Mouse (Mus musculus) kidney, adult 2 months (tissue): ENCODE data around the gene Prkrip1. TPM values are rescaled to one million over a fixed set of nuclear protein-coding genes. Genes with fewer than 3 reads are reported as not detected.
"Not testable (repeated sequence)": the region's sequence is repeated elsewhere in the genome, so short reads cannot be mapped to it uniquely, and the experiment has no call there.

Source experiments
- DNase-seq: peaks from one replicate; pipeline ENCODE4 v3.0.0; 2021
- H3K27ac ChIP-seq: fragments of 200-500 bp; 2 replicates; pipeline ENCODE4 v1.5.1; 2012; ENCODE audit warnings: low read depth, low read length, control low read depth, inconsistent platforms; ENCODE audit not compliant: insufficient read depth
- H3K27me3 ChIP-seq: fragments of 200-500 bp; replicated peaks from 2 replicates; pipeline ENCODE4 v1.6.1; 2012; ENCODE audit warnings: mild to moderate bottlenecking, moderate library complexity, low read length, inconsistent platforms; ENCODE audit not compliant: control insufficient read depth, insufficient read depth
- H3K36me3 ChIP-seq: fragments of 200-500 bp; 2 replicates; pipeline ENCODE4 v1.6.1; 2012; ENCODE audit warnings: mild to moderate bottlenecking, moderate library complexity, low read length, inconsistent platforms; ENCODE audit not compliant: control insufficient read depth, insufficient read depth
- H3K4me1 ChIP-seq: fragments of 200-500 bp; 2 replicates; pipeline ENCODE4 v1.6.1; 2011; ENCODE audit warnings: low read length; ENCODE audit not compliant: control insufficient read depth, insufficient read depth
- H3K4me3 ChIP-seq: fragments of 200-500 bp; 2 replicates; pipeline ENCODE4 v1.5.1; 2011; ENCODE audit warnings: mild to moderate bottlenecking, low read depth, low read length, control low read depth; ENCODE audit not compliant: insufficient read depth
- CTCF ChIP-seq: fragments of 200-500 bp; conservative IDR thresholded peaks from 2 replicates; pipeline ENCODE4 v1.5.1; 2011; ENCODE audit warnings: low read depth, mild to moderate bottlenecking, control low read depth, low read length, moderate library complexity, mixed read lengths; ENCODE audit not compliant: insufficient read depth, insufficient read length
- POLR2A ChIP-seq: fragments of 200-500 bp; IDR thresholded peaks from one replicate; pipeline ENCODE4 v1.6.1; 2011; ENCODE audit warnings: low read depth, low read length, control low read depth
- WGBS: fragments of 180-500 bp; shearing (Covaris S2); methylation state at CpG from one replicate; pipeline ENCODE4 v1.1.7; 2018; 5-methylcytosine and 5-hydroxymethylcytosine counted together
- polyA plus RNA-seq: library from polyadenylated mRNA; depleted of rRNA; stranded (reverse); fragments of >200 nt; gene quantifications from 2 replicates; pipeline ENCODE4 v1.2.3, GENCODE M21; 2012

The Prkrip1 gene
- polyA plus RNA-seq, 1 experiment: 14.1 TPM

- H3K4me3 ChIP-seq: peak within 1 kb of the TSS; percentile 54
- no peak for TF ChIP-seq POLR2A
- TF ChIP-seq CTCF: no peak
- WGBS: 2% methylated on average over 49 of the region's 49 CpGs
- no peaks in the 10 kb centered on the region for H3K36me3 ChIP-seq
- peak within 1 kb of the TSS; percentile 64; the same call in 1 of the 2 replicates for H3K27ac ChIP-seq
- no peaks in the 10 kb centered on the region for H3K27me3 ChIP-seq
- DNase-seq: peak; percentile 80
- H3K4me1 ChIP-seq: peaks cover 10% of the 10 kb centered on the region
Observed at GRCm38 (mm10) chr5:136170512-136171362, 28.0 kb downstream of the Prkrip1 start, which contains the start of gene Orai2. Orai2 (minus strand) TSS chr5:136170713.

GRCm38 (mm10) chr5:136169626-136170511 lies 28.9 kb downstream of the Prkrip1 start:
- peak; percentile 30 for DNase-seq

GRCm38 (mm10) chr5:136168071-136168470 lies 30.7 kb downstream of the Prkrip1 start:
- TF ChIP-seq POLR2A (no peak), CTCF (peak; percentile 30; the same call in 1 of the 2 replicates)
- Histone ChIP-seq H3K27ac (no peak overlapping the region), H3K4me3 (no peak overlapping the region), H3K36me3 (no peaks in the 10 kb centered on the region), H3K4me1 (peaks cover 7% of the 10 kb centered on the region), H3K27me3 (no peaks in the 10 kb centered on the region)
- DNase-seq: no peak
- over 99% methylated on average over 3 of the region's 3 CpGs for WGBS

More at GRCm38 (mm10) chr5:136169626-136170511, 28.9 kb downstream of the Prkrip1 start:
- Histone ChIP-seq H3K27me3 (no peaks in the 10 kb centered on the region), H3K4me3 (peak overlapping the region; percentile 54), H3K36me3 (no peaks in the 10 kb centered on the region), H3K4me1 (peaks cover 10% of the 10 kb centered on the region), H3K27ac (no peak overlapping the region; the same call in 1 of the 2 replicates)
- WGBS: 16% methylated on average over 15 of the region's 15 CpGs
- no peak for TF ChIP-seq POLR2A
- no peak for TF ChIP-seq CTCF

DNA sequence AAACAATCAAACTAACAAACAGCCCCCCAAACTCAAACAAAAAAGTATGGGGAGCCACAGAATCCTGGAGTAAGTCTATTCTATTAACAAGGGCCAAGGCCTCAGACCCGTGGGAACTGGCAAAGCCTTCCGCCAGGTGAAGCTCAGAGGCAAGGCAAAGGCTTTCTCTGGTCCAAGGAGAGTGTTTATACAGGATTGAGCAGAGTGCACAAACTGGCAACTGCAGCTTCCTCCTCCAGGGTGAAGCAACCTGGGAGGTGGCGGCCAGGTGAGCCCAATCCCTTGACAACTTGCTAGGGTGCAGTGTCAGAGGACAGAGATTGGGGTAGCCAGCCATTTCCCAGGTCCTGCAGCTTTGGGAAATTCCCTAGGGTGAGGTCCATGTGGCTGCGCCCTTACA lies 31.5 kb downstream of the Prkrip1 start:
- no peaks in the 10 kb centered on the region for H3K36me3 ChIP-seq
- H3K4me1 ChIP-seq: peaks cover 7% of the 10 kb centered on the region
- H3K4me3 ChIP-seq: no peak overlapping the region
- 96% methylated on average over 4 of the region's 4 CpGs for WGBS
- TF ChIP-seq POLR2A (no peak), CTCF (no peak)
- no peak for DNase-seq
- no peaks in the 10 kb centered on the region for H3K27me3 ChIP-seq
- H3K27ac ChIP-seq: no peak overlapping the region

DNA sequence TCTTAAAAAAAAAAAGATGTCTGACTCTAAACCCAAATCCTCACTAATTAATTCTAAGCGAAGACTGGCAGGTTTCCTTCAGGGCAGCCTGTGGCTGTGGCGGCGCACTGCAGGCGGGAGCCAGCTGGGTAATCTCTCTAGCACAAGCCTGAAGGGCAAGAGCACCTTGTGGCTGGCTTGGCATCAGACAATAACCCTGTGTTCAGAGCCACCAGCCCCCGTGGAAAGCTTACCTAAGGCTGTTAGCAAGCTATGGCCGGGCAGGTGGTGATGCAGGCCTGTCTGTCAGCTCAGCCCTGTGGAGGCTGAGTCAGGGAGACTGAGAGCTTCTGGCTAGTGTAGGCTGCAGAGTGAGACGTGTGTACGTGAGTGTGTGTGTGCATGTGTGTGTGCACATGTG lies 33.5 kb downstream of the Prkrip1 start:
- no peak overlapping the region for H3K4me3 ChIP-seq
- H3K4me1 ChIP-seq: no peaks in the 10 kb centered on the region
- WGBS: 82% methylated on average over 8 of the region's 8 CpGs
- no peak for DNase-seq
- H3K36me3 ChIP-seq: no peaks in the 10 kb centered on the region
- H3K27ac ChIP-seq: no peak overlapping the region
- no peaks in the 10 kb centered on the region for H3K27me3 ChIP-seq
- no peak for TF ChIP-seq POLR2A
- TF ChIP-seq CTCF: no peak

GRCm38 (mm10) chr5:136163807-136164474 lies 34.8 kb downstream of the Prkrip1 start:
- 89% methylated on average over 11 of the region's 11 CpGs for WGBS
- Histone ChIP-seq H3K4me1 (no peaks in the 10 kb centered on the region), H3K27ac (no peak overlapping the region), H3K27me3 (no peaks in the 10 kb centered on the region), H3K36me3 (no peaks in the 10 kb centered on the region), H3K4me3 (no peak overlapping the region)
- no peak for TF ChIP-seq CTCF
- no peak for TF ChIP-seq POLR2A
- no peak for DNase-seq

GRCm38 (mm10) chr5:136160084-136160483 lies 38.7 kb downstream of the Prkrip1 start:
- H3K4me3 ChIP-seq, H3K4me1 ChIP-seq, H3K27me3 ChIP-seq, H3K36me3 ChIP-seq, H3K27ac ChIP-seq: not testable (repeated sequence)
- 79% methylated on average over 11 of the region's 12 CpGs for WGBS
- peak; percentile 36 for DNase-seq
